Mouse (Mus musculus) MEL (cell line): ENCODE results near the gene Btbd10. TPM values are rescaled to one million over a fixed set of nuclear protein-coding genes. Genes with fewer than 3 reads are reported as not detected.

Experiments
- DNase-seq: peaks from one replicate; pipeline ENCODE4 v3.0.0; 2011; ENCODE audit warnings: low read depth, low spot score
- H3K27ac ChIP-seq: 2 replicates; pipeline ENCODE4 v1.5.1; 2012; ENCODE audit warnings: low read depth, mild to moderate bottlenecking, control low read depth, low read length, moderate library complexity; ENCODE audit not compliant: control insufficient read depth
- H3K27me3 ChIP-seq, 2 experiments: fragments of 150-350 bp in 1 of 2; sonication (generic) in 1 of 2; 2 replicates each; pipeline ENCODE4 v1.6.1; 2012; ENCODE audit warnings: low read length in 2 of 2, mild to moderate bottlenecking in 2 of 2, improper control_type of control experiment in 1 of 2, moderate library complexity in 1 of 2; ENCODE audit not compliant: insufficient read depth in 2 of 2, control insufficient read depth in 1 of 2
- H3K36me3 ChIP-seq, 2 experiments: 2 replicates each; pipeline ENCODE4 v1.6.1; 2012 to 2014; ENCODE audit warnings: low read length in 2 of 2, improper control_type of control experiment in 1 of 2, inconsistent platforms in 1 of 2, mild to moderate bottlenecking in 1 of 2; ENCODE audit not compliant: insufficient read depth in 2 of 2, control insufficient read depth in 1 of 2
- H3K4me1 ChIP-seq, 2 experiments: fragments of 150-350 bp in 1 of 2; sonication (generic) in 1 of 2; 2 replicates each; pipeline ENCODE4 v1.6.1; 2012; ENCODE audit warnings: low read length in 2 of 2, improper control_type of control experiment in 1 of 2, mild to moderate bottlenecking in 1 of 2; ENCODE audit not compliant: insufficient read depth in 2 of 2, control insufficient read depth in 1 of 2
- H3K4me3 ChIP-seq, 2 experiments: fragments of 150-350 bp in 1 of 2; sonication (generic) in 1 of 2; 2 replicates each; pipeline ENCODE4 v1.5.1; 2012; ENCODE audit warnings: low read depth in 2 of 2, low read length in 2 of 2, mild to moderate bottlenecking in 2 of 2, moderate library complexity in 2 of 2, control low read depth in 1 of 2, improper control_type of control experiment in 1 of 2; ENCODE audit not compliant: control insufficient read depth in 1 of 2, insufficient read depth in 1 of 2
- H3K79me2 ChIP-seq: 2 replicates; pipeline ENCODE4 v1.6.1; 2012; ENCODE audit warnings: mild to moderate bottlenecking, low read length, moderate library complexity; ENCODE audit not compliant: control insufficient read depth, poor library complexity, insufficient read depth
- H3K9ac ChIP-seq: 2 replicates; pipeline ENCODE4 v1.6.1; 2012; ENCODE audit warnings: low read depth, mild to moderate bottlenecking, control low read depth, low read length, moderate library complexity; ENCODE audit not compliant: control insufficient read depth, poor library complexity, severe bottlenecking
- H3K9me3 ChIP-seq: fragments of 150-350 bp; sonication (generic); replicated peaks from 2 replicates; pipeline ENCODE4 v1.6.1; 2012; ENCODE audit warnings: mild to moderate bottlenecking, low read length, improper control_type of control experiment, moderate library complexity; ENCODE audit not compliant: insufficient read depth
- BHLHE40 ChIP-seq: IDR thresholded peaks from 2 replicates; pipeline ENCODE4 v1.6.1; 2012; ENCODE audit warnings: low read depth, mild to moderate bottlenecking, inconsistent platforms, low read length, improper control_type of control experiment, borderline replicate concordance
- CHD1 ChIP-seq: IDR thresholded peaks from 2 replicates; pipeline ENCODE4 v1.6.1; 2012; ENCODE audit warnings: low read depth, mild to moderate bottlenecking, inconsistent platforms, low read length, improper control_type of control experiment
- CTCF ChIP-seq, 3 experiments: IDR thresholded peaks in 2 of 3; conservative IDR thresholded peaks in 1 of 3; 2 replicates each; pipeline ENCODE4 v1.5.1; 2011 to 2012; ENCODE audit warnings: low read length in 3 of 3, low read depth in 2 of 3, mild to moderate bottlenecking in 2 of 3, improper control_type of control experiment in 1 of 3, inconsistent platforms in 1 of 3, mixed read lengths in 1 of 3, moderate library complexity in 1 of 3; ENCODE audit not compliant: control insufficient read depth in 1 of 3, insufficient read depth in 1 of 3, poor library complexity in 1 of 3, severe bottlenecking in 1 of 3
- E2F4 ChIP-seq: IDR thresholded peaks from 2 replicates; pipeline ENCODE4 v1.6.1; 2011; ENCODE audit warnings: low read depth, low read length, improper control_type of control experiment, borderline replicate concordance
- ELF1 ChIP-seq: IDR thresholded peaks from 2 replicates; pipeline ENCODE4 v1.6.1; 2014; ENCODE audit warnings: low read depth, mild to moderate bottlenecking, inconsistent platforms, low read length, improper control_type of control experiment, moderate library complexity
- ETS1 ChIP-seq: IDR thresholded peaks from 2 replicates; pipeline ENCODE4 v1.6.1; 2012; ENCODE audit warnings: low read depth, mild to moderate bottlenecking, inconsistent platforms, low read length, improper control_type of control experiment, moderate library complexity
- GATA1 ChIP-seq: IDR thresholded peaks from 2 replicates; pipeline ENCODE4 v1.6.1; 2011; ENCODE audit warnings: low read depth, low read length, improper control_type of control experiment
- HCFC1 ChIP-seq: IDR thresholded peaks from 2 replicates; pipeline ENCODE4 v1.6.1; 2012; ENCODE audit warnings: low read depth, mild to moderate bottlenecking, inconsistent platforms, low read length, improper control_type of control experiment, moderate library complexity
- JUND ChIP-seq: IDR thresholded peaks from 2 replicates; pipeline ENCODE4 v1.6.1; 2011; ENCODE audit warnings: low read depth, mild to moderate bottlenecking, improper control_type of control experiment, low read length
- MAFK ChIP-seq: IDR thresholded peaks from 2 replicates; pipeline ENCODE4 v1.6.1; 2011; ENCODE audit warnings: low read depth, mild to moderate bottlenecking, low read length, improper control_type of control experiment, borderline replicate concordance
- MAX ChIP-seq: IDR thresholded peaks from 2 replicates; pipeline ENCODE4 v1.6.1; 2011; ENCODE audit warnings: low read length, improper control_type of control experiment
- MEF2A ChIP-seq: IDR thresholded peaks from 2 replicates; pipeline ENCODE4 v1.6.1; 2014; ENCODE audit warnings: low read depth, mild to moderate bottlenecking, inconsistent platforms, low read length, improper control_type of control experiment; ENCODE audit not compliant: poor library complexity, insufficient replicate concordance, severe bottlenecking; ENCODE audit errors: extremely low read depth
- MYB ChIP-seq: IDR thresholded peaks from 2 replicates; pipeline ENCODE4 v1.6.1; 2011; ENCODE audit warnings: mild to moderate bottlenecking, low read depth, low read length, improper control_type of control experiment
- MYC ChIP-seq: IDR thresholded peaks from 2 replicates; pipeline ENCODE4 v1.6.1; 2011; ENCODE audit warnings: low read depth, mild to moderate bottlenecking, low read length, improper control_type of control experiment, moderate library complexity
- NRF1 ChIP-seq: IDR thresholded peaks from 2 replicates; pipeline ENCODE4 v1.6.1; 2014; ENCODE audit warnings: low read depth, mild to moderate bottlenecking, inconsistent platforms, low read length, improper control_type of control experiment, moderate library complexity; ENCODE audit not compliant: poor library complexity, insufficient read depth, severe bottlenecking
- POLR2A ChIP-seq, 2 experiments: IDR thresholded peaks; 2 replicates each; pipeline ENCODE4 v1.6.1; 2011 to 2012; ENCODE audit warnings: low read length in 2 of 2, mild to moderate bottlenecking in 2 of 2, control low read depth in 1 of 2, improper control_type of control experiment in 1 of 2, low read depth in 1 of 2, moderate library complexity in 1 of 2; ENCODE audit not compliant: control insufficient read depth in 1 of 2, insufficient read depth in 1 of 2, poor library complexity in 1 of 2
- POLR2AphosphoS2 ChIP-seq: IDR thresholded peaks from 2 replicates; pipeline ENCODE4 v1.6.1; 2011; ENCODE audit warnings: low read length, improper control_type of control experiment
- POLR2AphosphoS5 ChIP-seq: IDR thresholded peaks from 2 replicates; pipeline ENCODE4 v1.6.1; 2012; ENCODE audit warnings: low read depth, borderline replicate concordance, mild to moderate bottlenecking, inconsistent platforms, low read length, moderate library complexity, mixed read lengths
- RCOR1 ChIP-seq: IDR thresholded peaks from 2 replicates; pipeline ENCODE4 v1.6.1; 2012; ENCODE audit warnings: low read depth, mild to moderate bottlenecking, inconsistent platforms, low read length, improper control_type of control experiment
- SIN3A ChIP-seq: IDR thresholded peaks from 2 replicates; pipeline ENCODE4 v1.6.1; 2012; ENCODE audit warnings: low read length, improper control_type of control experiment, inconsistent platforms
- SMC3 ChIP-seq: IDR thresholded peaks from 2 replicates; pipeline ENCODE4 v1.6.1; 2011; ENCODE audit warnings: low read depth, low read length, improper control_type of control experiment
- TBP ChIP-seq: IDR thresholded peaks from 2 replicates; pipeline ENCODE4 v1.8.0; 2011; ENCODE audit warnings: low read depth, low read length, improper control_type of control experiment
- ZKSCAN1 ChIP-seq: IDR thresholded peaks from 2 replicates; pipeline ENCODE4 v1.6.1; 2012; ENCODE audit warnings: low read depth, mild to moderate bottlenecking, inconsistent platforms, low read length, improper control_type of control experiment, moderate library complexity
- ZMIZ1 ChIP-seq: IDR thresholded peaks from 2 replicates; pipeline ENCODE4 v1.6.1; 2012; ENCODE audit warnings: low read depth, mild to moderate bottlenecking, inconsistent platforms, low read length, improper control_type of control experiment, moderate library complexity
- polyA plus RNA-seq, 2 experiments: library from polyadenylated mRNA; stranded (reverse) in 1 of 2; unstranded in 1 of 2; fragments of >175 nt in 1 of 2; fragments of >200 nt in 1 of 2; gene quantifications; 2 replicates each; pipeline versions ENCODE4 v1.2.1 to v1.2.4; 2012; ENCODE audit warnings: low replicate concordance in 2 of 2, low read depth in 1 of 2; ENCODE audit not compliant: insufficient read length in 2 of 2, insufficient read depth in 1 of 2, missing spikeins in 1 of 2
- total RNA-seq: library from RNA; depleted of rRNA; stranded (reverse); fragments of 300-350 nt; gene quantifications from 2 replicates; pipeline ENCODE4 v1.2.3, GENCODE M21; 2012

Btbd10 gene
- total and polyA plus RNA-seq, 3 experiments, result 9.8 to 15.7 TPM; not detected in 1

- no peaks in the 10 kb centered on the region for H3K9me3 ChIP-seq
- no peaks in the 10 kb centered on the region for H3K36me3 ChIP-seq
- H3K4me3 ChIP-seq, result no peak overlapping the region
- no peaks in the 10 kb centered on the region for H3K79me2 ChIP-seq
- DNase-seq, result no peak
- no peaks in the 10 kb centered on the region for H3K4me1 ChIP-seq
- no peak overlapping the region for H3K9ac ChIP-seq
- H3K27me3 ChIP-seq, result no peaks in the 10 kb centered on the region
- H3K27ac ChIP-seq, result no peak overlapping the region
- no peak for TF ChIP-seq MAFK
- no peak for TF ChIP-seq CTCF (IDR thresholded peaks at IDR 0.05 in 2 of 3, conservative IDR thresholded peaks at IDR 0.05 in 1 of 3; ENCODE audit: control insufficient read depth in 1 of 3, insufficient read depth in 1 of 3, low read depth in 2 of 3, low read length in 3 of 3, poor library complexity in 1 of 3, severe bottlenecking in 1 of 3)
- no peak for TF ChIP-seq MYC
- no peak for TF ChIP-seq ELF1
- TF ChIP-seq HCFC1, result no peak
- no peak for TF ChIP-seq POLR2A (IDR thresholded peaks at IDR 0.05; ENCODE audit: control insufficient read depth in 1 of 2, insufficient read depth in 1 of 2, low read depth in 1 of 2, low read length in 2 of 2, poor library complexity in 1 of 2)
- no peak for TF ChIP-seq ETS1
- TF ChIP-seq MEF2A, result no peak
- TF ChIP-seq ZMIZ1, result no peak
- TF ChIP-seq E2F4, result no peak
- TF ChIP-seq BHLHE40, result no peak
- TF ChIP-seq ZKSCAN1, result no peak
- TF ChIP-seq NRF1, result no peak
- no peak for TF ChIP-seq CHD1
- no peak for TF ChIP-seq RCOR1
- no peak for TF ChIP-seq POLR2AphosphoS2
- no peak for TF ChIP-seq TBP
- TF ChIP-seq SIN3A, result no peak
- no peak for TF ChIP-seq SMC3
Observed at GRCm38 (mm10) chr7:113272338-113272997, 96.7 kb downstream of the Btbd10 start.

GRCm38 (mm10) chr7:113270991-113271390 lies 98.2 kb downstream of the Btbd10 start:
- no peak overlapping the region for H3K4me3 ChIP-seq
- no peaks in the 10 kb centered on the region for H3K4me1 ChIP-seq
- no peaks in the 10 kb centered on the region for H3K36me3 ChIP-seq
- TF ChIP-seq MYB (no peak), POLR2AphosphoS5 (no peak), POLR2A (IDR thresholded peaks at IDR 0.05; ENCODE audit: control insufficient read depth in 1 of 2, insufficient read depth in 1 of 2, low read depth in 1 of 2, low read length in 2 of 2, poor library complexity in 1 of 2) (no peak), TBP (no peak), ELF1 (no peak), MAX (no peak), GATA1 (no peak), JUND (no peak)
- H3K27ac ChIP-seq, result no peak overlapping the region
- no peak overlapping the region for H3K9ac ChIP-seq
- no peak for DNase-seq
- H3K79me2 ChIP-seq, result no peaks in the 10 kb centered on the region
- no peaks in the 10 kb centered on the region for H3K27me3 ChIP-seq
- no peaks in the 10 kb centered on the region for H3K9me3 ChIP-seq
